Mouse (Mus musculus) ES-E14 (cell line): Measurements from ENCODE around the gene Sptlc3.

Experiments used
- CHD2 ChIP-seq: IDR thresholded peaks from 2 replicates; pipeline ENCODE4 v1.6.1; 2014; ENCODE audit warnings: mild to moderate bottlenecking, low read depth, low read length, inconsistent platforms
- HCFC1 ChIP-seq: IDR thresholded peaks from 2 replicates; pipeline ENCODE4 v1.6.1; 2012; ENCODE audit warnings: low read length, inconsistent platforms, borderline replicate concordance; ENCODE audit not compliant: insufficient read depth
- MAFK ChIP-seq: IDR thresholded peaks from 2 replicates; pipeline ENCODE4 v1.6.1; 2014; ENCODE audit warnings: mild to moderate bottlenecking, low read depth, low read length, inconsistent platforms; ENCODE audit not compliant: insufficient read depth
- ZC3H11A ChIP-seq: IDR thresholded peaks from 2 replicates; pipeline ENCODE4 v1.6.1; 2012; ENCODE audit warnings: low read depth, mild to moderate bottlenecking, inconsistent platforms, low read length, borderline replicate concordance
- ZNF384 ChIP-seq: IDR thresholded peaks from 2 replicates; pipeline ENCODE4 v1.6.1; 2012; ENCODE audit warnings: low read depth, low read length, inconsistent platforms

DNA sequence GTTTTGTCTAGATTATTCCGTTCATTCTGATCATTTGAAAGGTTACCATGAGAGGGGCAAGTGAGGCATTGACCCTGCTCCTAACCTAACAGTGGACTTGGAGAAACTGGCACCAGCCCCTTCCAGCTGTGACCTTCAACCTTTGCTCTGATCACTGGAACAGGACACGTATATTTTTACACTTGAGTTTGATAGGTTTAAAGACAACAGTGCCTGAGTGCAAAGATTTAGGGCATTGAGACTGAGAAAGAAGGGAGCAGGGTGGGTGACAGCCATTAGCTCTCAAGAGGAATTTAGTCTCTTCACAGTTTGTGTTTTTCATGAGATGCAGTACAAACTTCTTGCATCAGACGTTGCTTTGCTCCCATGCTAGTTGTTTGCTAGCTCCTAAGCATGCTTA is 114.5 kb downstream of the Sptlc3 start:
- TF ChIP-seq ZC3H11A (no peak), HCFC1 (no peak), MAFK (no peak), ZNF384 (no peak), CHD2 (no peak)
